In the genomic region with DNA sequence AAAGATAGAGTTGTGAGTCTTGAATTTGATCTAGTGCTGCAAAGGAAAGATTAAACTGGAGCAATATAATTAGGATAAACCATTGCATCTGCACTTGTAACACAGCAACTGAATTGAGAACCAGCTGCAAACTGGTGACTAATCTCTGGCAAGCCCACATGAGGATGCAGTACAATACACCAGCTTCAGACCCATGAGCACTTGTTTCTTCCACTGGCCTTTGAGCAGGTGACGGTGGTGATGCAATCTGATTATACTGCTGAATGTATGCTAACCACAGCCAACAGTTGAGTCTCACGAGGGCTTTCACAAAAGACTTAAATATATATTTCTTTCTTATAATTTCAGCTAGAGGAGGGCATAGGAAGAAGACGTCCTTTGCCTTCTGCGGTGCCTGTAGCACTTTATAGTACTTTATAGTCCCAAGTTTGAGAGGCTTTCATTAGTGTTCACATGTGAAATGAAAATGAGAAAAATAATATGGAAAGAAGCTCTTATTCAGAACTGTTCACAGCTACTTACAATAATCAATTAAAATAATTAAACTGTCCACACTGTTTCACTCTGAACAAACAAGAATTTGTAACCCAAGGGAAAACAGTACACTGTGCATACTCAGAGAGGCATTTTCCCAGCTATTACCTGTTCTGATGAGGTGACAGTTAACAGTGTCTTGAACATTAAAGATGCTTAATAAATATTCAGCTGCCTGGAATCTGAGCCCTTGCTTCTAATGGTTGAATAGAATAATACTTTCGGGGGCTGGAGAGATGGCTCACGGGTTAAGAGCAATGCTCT, we compare ENCODE assay signal across 15 mouse cellular contexts. TPM values are rescaled to one million over a fixed set of nuclear protein-coding genes. Genes with fewer than 3 reads are reported as not detected.
DNase-seq lines count a peak whose midpoint lies in the region; ATAC-seq lines count a peak whose summit lies in the region.
"Had no signal": no experiment of that assay in that cellular context is flagged by ENCODE, and none has a peak within 500 bp of the region (broad histone marks: within the 10 kb centered on the region; RNA-seq: fewer than 3 reads in every experiment).

No protein-coding gene starts in this region.

- WGBS in forebrain, embryonic 15.5 days = 44% methylated on average over 6 of the region's 6 CpGs

- no peak overlapping the region for H3K9ac ChIP-seq in forebrain, embryonic 15.5 days (replicated peaks)
- H3K9ac ChIP-seq: embryonic facial prominence, embryonic 15.5 days; heart, embryonic 13.5 days; hindbrain, embryonic 15.5 days had no signal

- peaks cover 3% of the 10 kb centered on the region for H3K4me1 ChIP-seq in forebrain, embryonic 15.5 days
- H3K4me1 ChIP-seq: embryonic facial prominence, embryonic 15.5 days; hindbrain, embryonic 15.5 days had no signal

- ATAC-seq in CD4-positive, CD25-positive, alpha-beta regulatory T cell, adult 4 months = peak; percentile 69
- ATAC-seq in forebrain, embryonic 15.5 days (replicated peaks) = peak; percentile 75

- H3K27me3 ChIP-seq in forebrain, embryonic 15.5 days = no peaks in the 10 kb centered on the region
- H3K27me3 ChIP-seq: embryonic facial prominence, embryonic 15.5 days; heart, embryonic 13.5 days; hindbrain, embryonic 15.5 days had no signal

- no peak overlapping the region for H3K27ac ChIP-seq in forebrain, embryonic 15.5 days (replicated peaks)
- H3K27ac ChIP-seq: embryonic facial prominence, embryonic 15.5 days; heart, embryonic 13.5 days; hindbrain, embryonic 15.5 days; kidney, postnatal 0 days had no signal

- H3K4me2 ChIP-seq in forebrain, embryonic 15.5 days (replicated peaks) = no peak overlapping the region
- H3K4me2 ChIP-seq: embryonic facial prominence, embryonic 15.5 days; heart, embryonic 13.5 days; hindbrain, embryonic 15.5 days; liver, embryonic 11.5 days had no signal

- peak; percentile 36 for DNase-seq in layer of hippocampus, adult 11-12 months (ENCODE audit: low spot score)
- no peak for DNase-seq in layer of hippocampus, adult 9-10 months (ENCODE audit: low spot score)
- DNase-seq in thymus, postnatal 10 days (ENCODE audit: low spot score in 2 of 2) = peak; percentile 32 to 36
- DNase-seq in ovary, postnatal 36 days (ENCODE audit: low spot score) = no peak
- DNase-seq in cerebellum, adult 11 months = no peak
- DNase-seq: cerebellum, postnatal 14 days; lung, postnatal 10 days; right cerebral cortex, postnatal 4 days had no signal

- H3K9me3 ChIP-seq in forebrain, embryonic 15.5 days = no peaks in the 10 kb centered on the region
- H3K9me3 ChIP-seq: embryonic facial prominence, embryonic 15.5 days; heart, embryonic 13.5 days; hindbrain, embryonic 15.5 days had no signal

- H3K36me3 ChIP-seq in forebrain, embryonic 15.5 days = no peaks in the 10 kb centered on the region
- H3K36me3 ChIP-seq: embryonic facial prominence, embryonic 15.5 days; heart, embryonic 13.5 days; hindbrain, embryonic 15.5 days had no signal

- no peak overlapping the region for H3K4me3 ChIP-seq in forebrain, embryonic 15.5 days
- H3K4me3 ChIP-seq: embryonic facial prominence, embryonic 15.5 days; heart, embryonic 13.5 days; hindbrain, embryonic 15.5 days had no signal

RNA-seq across cellular contexts. Expression of a gene that starts 40.0 kb away (rescaled TPM):
- 10 to 100 TPM; 57.3 to 62.9 TPM for polyA plus RNA-seq in CD4-positive, CD25-positive, alpha-beta regulatory T cell, adult 4 months (2017; shearing (Covaris generic))
- 21.2 and 21.8 TPM in 2 replicates for polyA plus RNA-seq in forebrain, embryonic 15.5 days (2015; fragmentation: Nextera tagmentation; extraction: Ambion mirVana)

RNA-seq across cellular contexts. Expression of a gene that starts 40.2 kb away (rescaled TPM):
- polyA plus RNA-seq in CD4-positive, CD25-positive, alpha-beta regulatory T cell, adult 4 months (2017; shearing (Covaris generic)) = 10 to 100 TPM; 13.8 to 14.3 TPM
- polyA plus RNA-seq in forebrain, embryonic 15.5 days (2015; fragmentation: Nextera tagmentation; extraction: Ambion mirVana) = 40.1 and 42.7 TPM in 2 replicates

RNA-seq across cellular contexts. Expression of a gene that starts 40.3 kb away (rescaled TPM):
- polyA plus RNA-seq in CD4-positive, CD25-positive, alpha-beta regulatory T cell, adult 4 months (2017; shearing (Covaris generic)) = 10 to 100 TPM; 57.4 to 69.3 TPM
- polyA plus RNA-seq in forebrain, embryonic 15.5 days (2015; fragmentation: Nextera tagmentation; extraction: Ambion mirVana) = 102 and 115 TPM in 2 replicates

Comparison
In these comparisons a context has a peak if more than half of its experiments do, and no peak if none do; other contexts are left out.
1. DNase-seq: peak in layer of hippocampus, adult 11-12 months (single experiment) and thymus, postnatal 10 days (2 of 2); none in layer of hippocampus, adult 9-10 months (single experiment), ovary, postnatal 36 days (single experiment) and cerebellum, adult 11 months (single experiment).